Mouse (Mus musculus) stomach, embryonic 15.5 days (tissue): ENCODE results near the gene Zpbp2. TPM values are rescaled to one million over a fixed set of nuclear protein-coding genes. Genes with fewer than 3 reads are reported as not detected.

ENCODE experiments used
- ATAC-seq: fragments of 200-750 bp; cut with Nextera tagmentation; 2 replicates; pipeline ENCODE4 v1.8.0; 2017; ENCODE audit warnings: low read depth, moderate number of reproducible peaks, moderate TSS enrichment; ENCODE audit not compliant: insufficient read depth, low FRiP score
- H3K27ac ChIP-seq: fragments of 300-500 bp; sonication (generic); 2 replicates; pipeline ENCODE4 v1.5.1; 2015; ENCODE audit warnings: mild to moderate bottlenecking, inconsistent platforms
- H3K27me3 ChIP-seq: fragments of 300-500 bp; sonication (generic); replicated peaks from 2 replicates; pipeline ENCODE4 v1.6.1; 2015; ENCODE audit warnings: inconsistent platforms
- H3K36me3 ChIP-seq: fragments of 300-500 bp; sonication (generic); 2 replicates; pipeline ENCODE4 v1.6.1; 2015; ENCODE audit warnings: inconsistent platforms
- H3K4me1 ChIP-seq: fragments of 300-500 bp; sonication (generic); 2 replicates; pipeline ENCODE4 v1.6.1; 2015; ENCODE audit warnings: inconsistent platforms
- H3K4me2 ChIP-seq: fragments of 300-500 bp; sonication (generic); 2 replicates; pipeline ENCODE4 v1.6.1; 2015; ENCODE audit warnings: mild to moderate bottlenecking, inconsistent platforms
- H3K4me3 ChIP-seq: fragments of 300-500 bp; sonication (generic); replicated peaks from 2 replicates; pipeline ENCODE4 v1.5.1; 2015; ENCODE audit warnings: inconsistent platforms
- H3K9ac ChIP-seq: fragments of 300-500 bp; sonication (generic); 2 replicates; pipeline ENCODE4 v1.6.1; 2015; ENCODE audit warnings: inconsistent platforms
- H3K9me3 ChIP-seq: fragments of 300-500 bp; sonication (generic); 2 replicates; pipeline ENCODE4 v1.6.1; 2016; ENCODE audit warnings: inconsistent platforms
- WGBS: fragments of 180-500 bp; shearing (Covaris S2); methylation state at CpG from one replicate; pipeline ENCODE4 v1.1.7; 2015; 5-methylcytosine and 5-hydroxymethylcytosine counted together
- polyA plus RNA-seq: library from polyadenylated mRNA; unstranded; fragments of >200 nt; fragmentation: Nextera tagmentation; extraction: Ambion mirVana; gene quantifications from 2 replicates; pipeline ENCODE4 v1.2.1, GENCODE M21; 2015

Zpbp2 gene
- polyA plus RNA-seq, 1 experiment from 2014 or later, result 0.31 TPM

- Histone ChIP-seq H3K4me1 (peaks cover 7% of the 10 kb centered on the region), H3K27me3 (peaks cover 35% of the 10 kb centered on the region), H3K9me3 (no peaks in the 10 kb centered on the region), H3K4me3 (no peak overlapping the region), H3K27ac (no peak overlapping the region), H3K36me3 (no peaks in the 10 kb centered on the region), H3K9ac (no peak overlapping the region), H3K4me2 (no peak overlapping the region)
- WGBS, result 66% methylated on average over 8 of the region's 8 CpGs
- ATAC-seq, result no peak
Measured at GRCm38 (mm10) chr11:98542553-98542952, 8.3 kb upstream of the Zpbp2 start.

- no peak overlapping the region for H3K27ac ChIP-seq
- no peak for ATAC-seq
- H3K36me3 ChIP-seq, result no peaks in the 10 kb centered on the region
- H3K27me3 ChIP-seq, result peaks cover 43% of the 10 kb centered on the region
- no peak overlapping the region for H3K9ac ChIP-seq
- no peaks in the 10 kb centered on the region for H3K9me3 ChIP-seq
- H3K4me1 ChIP-seq, result peaks cover 7% of the 10 kb centered on the region
- H3K4me3 ChIP-seq, result no peak overlapping the region
- no peak overlapping the region for H3K4me2 ChIP-seq
- WGBS, result 72% methylated on average over 1 of the region's 1 CpGs
Measured at GRCm38 (mm10) chr11:98543414-98543813, 7.5 kb upstream of the Zpbp2 start.

- no peaks in the 10 kb centered on the region for H3K9me3 ChIP-seq
- H3K9ac ChIP-seq, result 0 out of 2 replicates have a peak overlapping the region, but pooled peaks have one; percentile 14
- peak overlapping the region; percentile 88 for H3K4me2 ChIP-seq
- no peak for ATAC-seq
- H3K36me3 ChIP-seq, result no peaks in the 10 kb centered on the region
- 4% methylated on average over 16 of the region's 16 CpGs for WGBS
- H3K27ac ChIP-seq, result no peak overlapping the region
- peaks cover 51% of the 10 kb centered on the region for H3K27me3 ChIP-seq
- peaks cover 7% of the 10 kb centered on the region for H3K4me1 ChIP-seq
- peak overlapping the region; percentile 43 for H3K4me3 ChIP-seq
Measured at GRCm38 (mm10) chr11:98544890-98545677, 5.8 kb upstream of the Zpbp2 start.

GRCm38 (mm10) chr11:98545711-98546231 lies 5.1 kb upstream of the Zpbp2 start, which contains the start of gene Ikzf3:
TSS of gene Ikzf3 (minus strand) at chr11:98546031.
- peak within 1 kb of the TSS; percentile 43 for H3K4me3 ChIP-seq
- no peaks in the 10 kb centered on the region for H3K36me3 ChIP-seq
- whole genome bisulfite sequencing, result 1% methylated on average over 58 of the region's 58 CpGs
- H3K27me3 ChIP-seq, result peaks cover 51% of the 10 kb centered on the region
- peak within 1 kb of the TSS; percentile 88 for H3K4me2 ChIP-seq
- H3K9ac ChIP-seq, result peak within 1 kb of the TSS; percentile 14; the same call in 1 of the 2 replicates
- H3K27ac ChIP-seq, result no peak within 1 kb of the TSS
- H3K9me3 ChIP-seq, result no peaks in the 10 kb centered on the region
- 0 out of 2 replicates have a peak, but pooled peaks have one; percentile 53 for ATAC-seq
- peaks cover 7% of the 10 kb centered on the region for H3K4me1 ChIP-seq

- Histone ChIP-seq H3K27ac (no peak overlapping the region), H3K36me3 (no peaks in the 10 kb centered on the region), H3K4me2 (no peak overlapping the region), H3K27me3 (peaks cover 51% of the 10 kb centered on the region), H3K4me1 (peaks cover 11% of the 10 kb centered on the region), H3K9me3 (no peaks in the 10 kb centered on the region), H3K4me3 (no peak overlapping the region), H3K9ac (no peak overlapping the region)
- ATAC-seq, result no peak
- WGBS, result 38% methylated on average over 12 of the region's 12 CpGs
Measured at GRCm38 (mm10) chr11:98546529-98547307, 4.2 kb upstream of the Zpbp2 start.

GRCm38 (mm10) chr11:98547308-98547693 lies 3.6 kb upstream of the Zpbp2 start:
- no peak overlapping the region for H3K4me2 ChIP-seq
- no peaks in the 10 kb centered on the region for H3K9me3 ChIP-seq
- H3K36me3 ChIP-seq, result no peaks in the 10 kb centered on the region
- H3K27ac ChIP-seq, result no peak overlapping the region
- WGBS, result 64% methylated on average over 3 of the region's 3 CpGs
- H3K4me3 ChIP-seq, result no peak overlapping the region
- H3K27me3 ChIP-seq, result peaks cover 49% of the 10 kb centered on the region
- ATAC-seq, result no peak
- no peak overlapping the region for H3K9ac ChIP-seq
- peaks cover 11% of the 10 kb centered on the region for H3K4me1 ChIP-seq

- H3K9ac ChIP-seq, result no peak overlapping the region
- no peak overlapping the region for H3K27ac ChIP-seq
- peaks cover 37% of the 10 kb centered on the region for H3K27me3 ChIP-seq
- no peaks in the 10 kb centered on the region for H3K36me3 ChIP-seq
- no peak overlapping the region for H3K4me2 ChIP-seq
- no peaks in the 10 kb centered on the region for H3K9me3 ChIP-seq
- no peak overlapping the region for H3K4me3 ChIP-seq
- ATAC-seq, result no peak
- 59% methylated on average over 4 of the region's 4 CpGs for WGBS
- peaks cover 11% of the 10 kb centered on the region for H3K4me1 ChIP-seq
Measured at GRCm38 (mm10) chr11:98549363-98549762, 1.5 kb upstream of the Zpbp2 start.

- no peaks in the 10 kb centered on the region for H3K36me3 ChIP-seq
- ATAC-seq, result no peak
- peaks cover 9% of the 10 kb centered on the region for H3K4me1 ChIP-seq
- H3K4me3 ChIP-seq, result peak overlapping the region; percentile 92
- H3K27me3 ChIP-seq, result peaks cover 37% of the 10 kb centered on the region
- H3K4me2 ChIP-seq, result peak overlapping the region; percentile 89
- no peak overlapping the region for H3K27ac ChIP-seq
- 18% methylated on average over 20 of the region's 20 CpGs for WGBS
- H3K9me3 ChIP-seq, result no peaks in the 10 kb centered on the region
- no peak overlapping the region for H3K9ac ChIP-seq
Measured at GRCm38 (mm10) chr11:98550311-98550974, 454 bp upstream of the Zpbp2 start.

GRCm38 (mm10) chr11:98553966-98554365 lies 3.1 kb downstream of the Zpbp2 start:
- 91% methylated on average over 4 of the region's 4 CpGs for WGBS
- Histone ChIP-seq H3K9ac (no peak overlapping the region), H3K27me3 (peaks cover 6% of the 10 kb centered on the region; the same call in 1 of the 2 replicates), H3K36me3 (no peaks in the 10 kb centered on the region), H3K4me1 (0 out of 2 replicates have a peak, but pooled peaks cover 4% of the 10 kb centered on the region), H3K9me3 (no peaks in the 10 kb centered on the region), H3K4me2 (no peak overlapping the region), H3K4me3 (no peak overlapping the region), H3K27ac (no peak overlapping the region)
- ATAC-seq, result no peak

GRCm38 (mm10) chr11:98555124-98555700 lies 4.3 kb downstream of the Zpbp2 start:
- WGBS, result 63% methylated on average over 12 of the region's 12 CpGs
- H3K27ac ChIP-seq, result no peak overlapping the region
- H3K27me3 ChIP-seq, result no peaks in the 10 kb centered on the region
- 0 out of 2 replicates have a peak, but pooled peaks cover 4% of the 10 kb centered on the region for H3K4me1 ChIP-seq
- H3K4me2 ChIP-seq, result no peak overlapping the region
- H3K36me3 ChIP-seq, result no peaks in the 10 kb centered on the region
- no peak overlapping the region for H3K4me3 ChIP-seq
- H3K9ac ChIP-seq, result no peak overlapping the region
- H3K9me3 ChIP-seq, result no peaks in the 10 kb centered on the region
- ATAC-seq, result no peak

GRCm38 (mm10) chr11:98560942-98561341 lies 10.0 kb downstream of the Zpbp2 start:
- 22% methylated on average over 7 of the region's 7 CpGs for WGBS
- Histone ChIP-seq H3K36me3 (no peaks in the 10 kb centered on the region), H3K9me3 (no peaks in the 10 kb centered on the region), H3K4me3 (no peak overlapping the region), H3K9ac (no peak overlapping the region), H3K4me1 (no peaks in the 10 kb centered on the region), H3K27ac (no peak overlapping the region), H3K4me2 (no peak overlapping the region), H3K27me3 (no peaks in the 10 kb centered on the region)
- ATAC-seq, result no peak
